Mouse (Mus musculus): ENCODE data around the gene Lrrc4c.

GRCm38 (mm10) chr2:96705004-96705403 is 387.0 kb downstream of the Lrrc4c start:
- TF ChIP-seq GATA1 (IDR thresholded peaks at IDR 0.05; ENCODE audit: borderline replicate concordance, low read length) (no peak), FLI1 (IDR thresholded peaks at IDR 0.05; ENCODE audit: low read length) (no peak)
